Mouse (Mus musculus) stomach, postnatal 0 days (tissue): ENCODE results near the gene Txlng.

Experiments used
- CTCF ChIP-seq: IDR thresholded peaks from 2 replicates; pipeline ENCODE4 v1.5.1; 2016; ENCODE audit warnings: antibody characterized with exemption, low read depth, mild to moderate bottlenecking, moderate library complexity
- EP300 ChIP-seq: optimal IDR thresholded peaks from 2 replicates; pipeline ENCODE3; 2016; ENCODE audit warnings: antibody characterized with exemption

GRCm38 (mm10) chrX:162828783-162829182, 471 bp downstream of the Txlng start:
- TF ChIP-seq CTCF (no peak), EP300 (no peak)
